Mouse (Mus musculus) activated CD4-positive, CD25-positive, alpha-beta regulatory T cell (primary cell): Measurements from ENCODE around the gene Cypt2. TPM values are rescaled to one million over a fixed set of nuclear protein-coding genes. Genes with fewer than 3 reads are reported as not detected.

Experiments
- polyA plus RNA-seq, 2 experiments: library from polyadenylated mRNA; unstranded; fragments of 100-300 nt; shearing (Covaris generic); gene quantifications; one replicate each; pipeline ENCODE4 v1.2.1; 2017

Gene Cypt2
- not detected for polyA plus RNA-seq

GRCm38 (mm10) chrX:105499472-105499871, at the start of gene Cypt2:
TSS of gene Cypt2 (plus strand) at chrX:105499772.

